Mouse (Mus musculus) embryonic facial prominence, embryonic 14.5 days (tissue): ENCODE data around the gene Qrich2. TPM values are rescaled to one million over a fixed set of nuclear protein-coding genes. Genes with fewer than 3 reads are reported as not detected.
"Not testable (repeated sequence)": the region's sequence is repeated elsewhere in the genome, so short reads cannot be mapped to it uniquely, and the experiment has no call there.

Experiments
- ATAC-seq: fragments of 200-750 bp; cut with Nextera tagmentation; 2 replicates; pipeline ENCODE4 v1.8.0; 2017; ENCODE audit warnings: low read depth, moderate number of reproducible peaks, moderate TSS enrichment
- DNase-seq: peaks from one replicate; pipeline ENCODE4 v3.0.0-alpha.2; 2015; ENCODE audit warnings: low spot score
- H3K27ac ChIP-seq: fragments of 300-500 bp; sonication (generic); replicated peaks from 2 replicates; pipeline ENCODE4 v1.5.1; 2014; ENCODE audit warnings: low read depth, mild to moderate bottlenecking, low read length, moderate library complexity
- H3K27me3 ChIP-seq: fragments of 300-500 bp; sonication (generic); replicated peaks from 2 replicates; pipeline ENCODE4 v1.6.1; 2014; ENCODE audit warnings: low read length; ENCODE audit not compliant: control insufficient read depth, insufficient read depth
- H3K36me3 ChIP-seq: fragments of 300-500 bp; sonication (generic); 2 replicates; pipeline ENCODE4 v1.6.1; 2014; ENCODE audit warnings: low read length, mixed read lengths; ENCODE audit not compliant: control insufficient read depth, insufficient read depth
- H3K4me1 ChIP-seq: fragments of 300-500 bp; sonication (generic); 2 replicates; pipeline ENCODE4 v1.6.1; 2014; ENCODE audit warnings: antibody characterized with exemption, low read length; ENCODE audit not compliant: control insufficient read depth, insufficient read depth
- H3K4me2 ChIP-seq: fragments of 300-500 bp; sonication (generic); 2 replicates; pipeline ENCODE4 v1.6.1; 2014; ENCODE audit warnings: low read depth, mild to moderate bottlenecking, low read length, moderate library complexity, mixed read lengths
- H3K4me3 ChIP-seq: fragments of 300-500 bp; sonication (generic); 2 replicates; pipeline ENCODE4 v1.5.1; 2014; ENCODE audit warnings: low read depth, mild to moderate bottlenecking, low read length
- H3K9ac ChIP-seq: fragments of 300-500 bp; sonication (generic); 2 replicates; pipeline ENCODE4 v1.6.1; 2014; ENCODE audit warnings: low read depth, mild to moderate bottlenecking, low read length, moderate library complexity, mixed read lengths
- H3K9me3 ChIP-seq: fragments of 300-500 bp; sonication (generic); 2 replicates; pipeline ENCODE4 v1.6.1; 2016; ENCODE audit warnings: low read length; ENCODE audit not compliant: control insufficient read depth
- WGBS: fragments of 180-500 bp; shearing (Covaris S2); extraction: QIAGEN DNeasy Blood & Tissue Kit; methylation state at CpG from one replicate; pipeline ENCODE4 v1.1.7; 2014; 5-methylcytosine and 5-hydroxymethylcytosine counted together
- polyA plus RNA-seq: library from polyadenylated mRNA; unstranded; fragments of >200 nt; fragmentation: Nextera tagmentation; extraction: Ambion mirVana; gene quantifications from 2 replicates; pipeline ENCODE4 v1.2.1, GENCODE M21; 2014

Gene Qrich2
- polyA plus RNA-seq, 1 experiment from 2014 or later = 0.14 TPM

DNA sequence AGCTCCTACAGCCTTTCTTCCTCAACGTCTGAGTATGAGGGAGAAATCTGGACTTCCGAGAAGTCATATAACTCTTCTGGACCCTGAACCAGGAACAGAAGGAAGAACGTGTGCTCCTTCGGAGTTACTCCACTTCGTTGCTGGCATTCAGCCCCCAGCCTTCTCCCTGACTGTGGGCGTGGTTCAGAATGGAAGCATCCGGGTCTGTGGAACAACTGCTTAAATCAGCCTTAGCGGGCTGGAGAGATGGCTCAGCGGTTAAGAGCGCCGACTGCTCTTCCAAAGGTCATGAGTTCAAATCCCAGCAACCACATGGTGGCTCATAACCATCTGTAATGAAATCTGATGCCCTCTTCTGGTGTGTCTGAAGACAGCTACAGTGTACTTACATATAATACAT, 39.7 kb downstream of the Qrich2 start:
- not testable (repeated sequence) for DNase-seq, H3K4me1 ChIP-seq, H3K4me3 ChIP-seq, H3K4me2 ChIP-seq, H3K9ac ChIP-seq, H3K27me3 ChIP-seq, H3K9me3 ChIP-seq, H3K27ac ChIP-seq, H3K36me3 ChIP-seq, ATAC-seq
- WGBS = 81% methylated on average over 11 of the region's 11 CpGs

DNA sequence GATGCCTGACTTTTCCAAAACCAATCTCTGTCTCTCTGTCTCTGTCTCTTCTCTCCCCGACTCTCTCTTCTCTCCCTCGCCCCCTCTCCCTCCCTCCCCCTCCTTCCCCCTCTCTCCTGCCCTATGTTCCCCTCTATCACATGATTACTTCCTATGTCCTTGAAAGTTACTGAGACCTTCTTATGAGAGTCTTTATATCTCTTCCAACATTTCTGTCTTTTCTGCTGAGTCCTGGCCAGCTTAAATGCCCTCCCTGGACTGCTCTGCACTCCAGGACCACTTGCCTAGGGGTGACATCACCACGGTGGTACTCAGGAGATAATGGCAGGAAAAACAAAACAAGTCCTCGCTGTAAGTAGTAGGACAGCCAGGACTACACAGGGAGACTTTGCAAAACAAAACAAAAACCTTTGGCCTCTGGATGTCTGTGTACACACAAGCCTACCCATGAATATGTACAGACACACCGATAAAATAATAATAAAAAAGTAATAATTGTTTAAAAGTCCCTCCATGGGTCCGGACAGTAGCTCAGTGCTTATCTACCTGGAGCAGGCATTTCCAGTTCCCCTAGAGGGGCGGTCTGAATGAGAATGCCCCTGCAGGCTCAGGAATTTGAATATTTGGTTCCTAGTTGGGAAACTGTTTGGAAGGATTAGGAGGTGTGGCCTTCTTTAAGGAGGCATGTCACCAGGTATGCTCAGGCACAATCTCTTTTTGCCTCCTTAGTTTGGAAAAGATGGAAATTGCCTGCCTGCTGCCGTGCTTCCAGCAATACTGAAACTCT, 41.2 kb downstream of the Qrich2 start:
- H3K4me3 ChIP-seq = no peak overlapping the region
- 41% methylated on average over 8 of the region's 8 CpGs for WGBS

DNA sequence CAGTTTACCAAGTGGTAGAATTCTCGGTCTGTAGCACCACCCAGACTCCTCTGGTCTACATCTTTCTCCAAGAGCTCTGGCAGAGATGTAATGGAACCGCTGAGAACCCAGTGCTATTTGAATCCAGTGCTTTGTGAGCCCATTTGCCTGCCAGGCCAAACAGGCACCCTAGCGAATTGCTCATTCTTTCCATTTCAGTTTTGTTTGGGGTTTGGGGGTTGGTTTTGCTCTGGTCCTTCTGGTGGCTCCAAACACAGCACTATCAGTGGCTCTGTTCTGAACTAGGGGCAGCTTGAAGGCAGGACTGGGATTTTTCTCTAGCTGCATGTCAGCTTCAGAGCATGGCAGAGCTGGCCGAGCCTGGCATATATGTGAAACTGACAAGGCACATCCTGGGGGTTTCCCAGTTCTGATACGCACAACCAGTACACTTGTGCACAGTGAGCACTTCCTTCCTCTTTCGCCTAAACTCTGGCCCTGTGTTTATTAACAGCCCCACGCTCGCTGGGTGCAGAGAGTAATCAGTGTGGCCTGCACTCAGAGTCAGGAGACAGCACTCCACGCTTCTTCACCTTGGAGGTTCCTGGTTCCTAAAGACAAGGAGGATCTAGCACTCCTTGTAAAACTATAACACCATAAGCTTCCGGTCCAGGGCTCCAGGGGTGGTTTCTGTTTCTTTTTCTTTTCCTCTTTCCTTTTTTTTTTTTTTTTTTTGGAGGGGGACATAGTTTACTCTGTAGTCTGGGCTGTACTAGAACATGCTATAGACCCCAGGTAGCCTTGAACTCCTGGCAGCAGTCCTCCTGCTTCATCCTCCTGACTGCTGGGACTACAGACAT, 42.0 kb downstream of the Qrich2 start:
- H3K4me1 ChIP-seq = peaks cover under 1% of the 10 kb centered on the region; the same call in 1 of the 2 replicates
- DNase-seq (no peak), ATAC-seq (no peak)
- H3K36me3 ChIP-seq = no peaks in the 10 kb centered on the region
- H3K4me2 ChIP-seq = no peak overlapping the region
- no peak overlapping the region for H3K4me3 ChIP-seq
- 0 out of 2 replicates have a peak overlapping the region, but pooled peaks have one; percentile 3 for H3K27ac ChIP-seq
- H3K27me3 ChIP-seq = no peaks in the 10 kb centered on the region
- WGBS = 78% methylated on average over 10 of the region's 10 CpGs
- H3K9ac ChIP-seq = no peak overlapping the region
- H3K9me3 ChIP-seq = no peaks in the 10 kb centered on the region

More for the DNA sequence above, 41.2 kb downstream of the Qrich2 start:
- Histone ChIP-seq H3K36me3 (no peaks in the 10 kb centered on the region), H3K27me3 (no peaks in the 10 kb centered on the region), H3K9me3 (no peaks in the 10 kb centered on the region), H3K9ac (no peak overlapping the region), H3K27ac (no peak overlapping the region), H3K4me2 (no peak overlapping the region), H3K4me1 (no peaks in the 10 kb centered on the region)
- DNase-seq (no peak), ATAC-seq (no peak)

DNA sequence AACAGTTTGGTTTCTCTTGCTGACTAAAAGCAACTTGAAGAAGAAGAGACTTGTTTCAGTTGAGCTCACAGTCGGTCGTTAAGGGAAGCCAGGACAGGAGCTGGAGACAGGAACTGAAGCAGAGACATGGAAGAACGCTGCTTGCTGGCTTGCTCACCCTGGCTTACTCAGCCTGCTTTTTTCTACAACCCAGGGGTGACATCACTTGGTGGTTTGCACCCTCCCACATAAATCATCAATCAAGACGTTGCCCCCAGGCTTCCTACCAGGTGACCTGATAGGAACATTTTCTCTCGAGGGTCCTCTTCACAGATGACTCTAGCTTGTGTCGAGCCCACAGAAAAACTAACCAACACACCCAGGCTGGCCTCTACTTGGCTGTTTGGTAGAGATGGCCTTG, 42.8 kb downstream of the Qrich2 start:
- H3K27ac ChIP-seq = no peak overlapping the region
- H3K9ac ChIP-seq = no peak overlapping the region
- H3K4me2 ChIP-seq = no peak overlapping the region
- DNase-seq (no peak), ATAC-seq (no peak)
- no peak overlapping the region for H3K4me3 ChIP-seq
- no peaks in the 10 kb centered on the region for H3K9me3 ChIP-seq
- 79% methylated on average over 6 of the region's 6 CpGs for WGBS
- no peaks in the 10 kb centered on the region for H3K27me3 ChIP-seq
- no peaks in the 10 kb centered on the region for H3K36me3 ChIP-seq
- peaks cover 8% of the 10 kb centered on the region for H3K4me1 ChIP-seq

DNA sequence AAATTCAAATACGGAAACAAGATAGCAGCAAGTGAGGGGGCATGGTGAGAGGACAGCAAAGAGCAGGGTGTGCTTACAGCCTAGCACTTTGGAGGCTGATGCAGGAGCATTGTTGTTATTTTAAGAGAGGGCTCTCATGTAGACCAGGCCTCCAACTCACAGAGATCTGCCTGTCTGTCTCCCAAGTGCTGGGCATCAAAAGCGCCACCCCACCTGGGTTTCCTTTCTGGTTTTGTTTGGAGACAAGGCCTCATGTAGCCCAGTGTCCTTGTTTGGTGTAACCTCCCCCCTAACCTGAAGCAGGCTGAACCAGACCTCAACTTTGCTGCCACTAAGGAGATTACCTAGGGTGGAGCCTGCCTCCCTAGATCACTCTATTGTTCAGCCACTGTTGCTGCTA, 43.5 kb downstream of the Qrich2 start:
- 93% methylated on average over 2 of the region's 2 CpGs for WGBS
- no peaks in the 10 kb centered on the region for H3K27me3 ChIP-seq
- no peaks in the 10 kb centered on the region for H3K9me3 ChIP-seq
- DNase-seq = no peak
- H3K4me2 ChIP-seq = no peak overlapping the region
- H3K36me3 ChIP-seq = no peaks in the 10 kb centered on the region
- H3K27ac ChIP-seq = no peak overlapping the region
- H3K4me3 ChIP-seq = no peak overlapping the region
- H3K4me1 ChIP-seq = peaks cover 15% of the 10 kb centered on the region
- no peak overlapping the region for H3K9ac ChIP-seq
- no peak for ATAC-seq

DNA sequence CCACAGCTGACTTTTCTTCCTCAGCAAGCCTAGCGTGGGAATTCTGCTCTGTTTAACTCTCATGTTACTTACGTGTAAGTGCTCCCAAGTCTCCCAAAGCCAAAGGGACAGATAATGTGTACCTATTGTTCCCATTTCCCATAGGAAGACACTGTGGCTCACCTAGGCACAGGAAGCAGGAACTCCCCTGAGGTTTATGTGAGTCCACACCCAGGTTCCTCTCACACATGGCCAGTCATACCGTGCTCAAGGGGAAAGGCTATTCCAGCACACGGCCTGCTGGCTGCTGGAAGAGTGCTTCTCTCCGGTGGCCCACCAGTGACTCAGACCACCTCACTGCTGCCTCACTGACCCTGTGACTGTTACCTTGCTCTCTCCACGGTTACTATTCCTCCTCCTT, 44.9 kb downstream of the Qrich2 start:
- 63% methylated on average over 6 of the region's 6 CpGs for WGBS
- Histone ChIP-seq H3K36me3 (no peaks in the 10 kb centered on the region), H3K4me3 (no peak overlapping the region), H3K9me3 (no peaks in the 10 kb centered on the region), H3K27ac (no peak overlapping the region), H3K9ac (no peak overlapping the region), H3K4me1 (peaks cover 17% of the 10 kb centered on the region), H3K27me3 (no peaks in the 10 kb centered on the region), H3K4me2 (no peak overlapping the region)
- ATAC-seq (no peak), DNase-seq (no peak)

DNA sequence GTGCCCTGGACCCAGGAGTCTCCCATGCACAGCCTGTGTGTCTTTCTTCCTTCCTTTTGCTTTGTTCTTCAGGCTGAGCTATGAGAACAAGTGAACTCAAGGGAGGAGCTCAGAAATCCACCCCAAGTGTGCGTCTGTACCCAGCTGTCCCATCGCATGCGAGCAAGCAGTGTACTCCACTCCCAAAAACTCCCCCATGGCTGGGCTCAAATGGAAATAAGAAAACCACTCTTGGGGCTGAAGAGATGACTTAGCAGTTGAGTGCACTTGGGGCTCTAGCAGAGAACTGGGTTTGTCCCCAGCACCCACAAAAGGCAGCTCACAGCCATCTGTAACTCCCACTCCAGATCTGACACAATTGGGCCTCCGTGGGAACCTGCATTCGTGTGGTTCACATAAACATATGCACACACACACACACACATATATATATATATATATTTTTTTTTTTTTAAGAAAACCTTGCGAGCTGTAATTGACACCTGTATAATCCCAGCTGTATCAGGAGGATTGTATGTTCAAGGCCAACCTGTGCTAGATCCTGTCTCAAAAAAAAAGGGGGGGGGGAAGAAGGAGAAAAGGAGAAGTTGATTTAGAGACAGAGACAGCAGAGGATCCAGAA, 47.1 kb downstream of the Qrich2 start:
- no peaks in the 10 kb centered on the region for H3K9me3 ChIP-seq
- no peak overlapping the region for H3K4me2 ChIP-seq
- no peaks in the 10 kb centered on the region for H3K27me3 ChIP-seq
- no peak overlapping the region for H3K4me3 ChIP-seq
- 54% methylated on average over 6 of the region's 6 CpGs for WGBS
- no peaks in the 10 kb centered on the region for H3K36me3 ChIP-seq
- H3K27ac ChIP-seq = peak overlapping the region; percentile 89
- peaks cover 17% of the 10 kb centered on the region for H3K4me1 ChIP-seq
- no peak for DNase-seq
- H3K9ac ChIP-seq = no peak overlapping the region
- ATAC-seq = peak; percentile 30; the same call in 1 of the 2 replicates

DNA sequence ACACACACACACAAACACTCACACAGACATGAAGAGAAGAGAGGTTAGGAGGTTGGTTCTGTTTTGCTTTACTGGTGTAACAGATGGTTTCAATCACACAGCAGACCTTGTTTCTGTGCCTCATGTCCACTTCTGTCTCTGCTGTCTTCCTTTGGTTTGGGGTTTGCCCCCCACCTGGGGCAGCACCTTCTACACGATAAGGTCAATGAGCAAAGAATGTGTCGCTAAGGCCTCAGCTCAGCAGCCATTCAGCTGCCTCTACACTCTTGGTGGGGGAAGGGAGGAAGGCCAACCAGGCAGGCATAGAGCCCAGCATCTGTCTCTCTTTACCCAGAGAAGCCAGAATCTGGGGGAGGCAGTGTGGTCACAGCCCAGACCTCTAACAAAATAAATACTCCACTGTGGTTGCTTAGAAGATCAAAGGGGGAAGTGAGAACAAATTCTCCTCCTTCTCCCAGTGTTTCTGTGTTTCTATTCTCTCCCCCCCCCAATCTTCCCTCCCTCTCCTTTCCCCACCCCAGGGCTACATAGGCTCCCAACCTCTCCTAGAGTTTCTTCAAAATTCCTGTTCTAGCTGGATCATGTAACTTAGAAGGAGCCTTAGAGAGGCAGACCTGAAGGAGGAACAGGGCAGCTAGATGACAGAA, 47.7 kb downstream of the Qrich2 start:
- Histone ChIP-seq H3K4me1 (peaks cover 18% of the 10 kb centered on the region), H3K36me3 (no peaks in the 10 kb centered on the region), H3K4me2 (no peak overlapping the region), H3K27me3 (no peaks in the 10 kb centered on the region), H3K9ac (no peak overlapping the region), H3K27ac (peak overlapping the region; percentile 89), H3K9me3 (no peaks in the 10 kb centered on the region), H3K4me3 (no peak overlapping the region)
- ATAC-seq (peak; percentile 79), DNase-seq (peak; percentile 87)
- 3% methylated on average over 2 of the region's 2 CpGs for WGBS
